Mouse (Mus musculus): ENCODE measurements at regions not wholly inside any gene's neighbourhood (a gene's known extent, or its start where the extent isn't known, plus 50 kb on each side); places are given as distances from the start of the nearest gene placed in this dataset.

DNA sequence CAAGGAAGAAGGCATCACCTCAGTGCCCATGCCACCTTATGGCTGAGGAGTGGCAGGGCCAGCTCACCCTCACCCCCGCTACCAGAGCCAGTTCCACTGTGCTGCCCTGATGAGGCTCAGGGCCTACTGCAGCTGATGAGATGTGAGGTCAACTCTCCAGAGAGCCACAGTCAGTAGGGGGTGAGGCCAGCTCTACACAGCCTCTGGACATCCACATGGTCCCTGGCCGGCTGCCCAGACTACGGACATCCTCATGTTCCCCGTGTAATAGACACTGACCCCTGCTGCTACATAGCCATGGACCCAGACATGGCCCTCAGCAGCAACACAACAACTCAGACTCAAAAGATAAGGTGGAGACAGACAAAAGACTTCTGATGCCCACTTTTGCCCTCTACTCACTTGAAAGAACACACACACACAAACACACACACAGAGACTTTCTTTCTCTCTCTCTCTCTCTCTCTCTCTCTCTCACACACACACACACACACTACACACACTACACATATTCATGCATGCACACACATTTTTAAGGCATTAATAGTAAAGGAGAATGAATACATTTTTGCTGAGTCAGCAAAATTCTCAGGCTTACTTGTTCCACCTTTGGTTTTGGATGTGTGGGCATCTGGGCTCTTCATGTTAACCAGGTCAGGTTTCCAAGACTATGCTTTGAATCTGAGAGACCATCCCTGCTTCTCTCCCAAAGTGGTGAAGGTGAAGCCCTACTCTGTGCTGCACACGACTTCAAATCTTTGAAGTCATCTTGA lies 604.4 kb upstream of the Nrp1 start:
- no peaks in the 10 kb centered on the region for H3K9me3 ChIP-seq (ENCODE audit: control insufficient read depth, low read length)
- no peak overlapping the region for H3K4me3 ChIP-seq (ENCODE audit: control insufficient read depth in 1 of 2, insufficient read depth in 1 of 2, low read depth in 1 of 2, low read length in 2 of 2)
- no peaks in the 10 kb centered on the region for H3K27me3 ChIP-seq (ENCODE audit: control insufficient read depth, insufficient read depth, low read length)
- H3K4me1 ChIP-seq (ENCODE audit: control insufficient read depth in 2 of 2, insufficient read depth in 2 of 2, low read length in 2 of 2), result peaks cover 0 to 2% of the 10 kb centered on the region in 2 experiments; a peak in 1 of 4 replicates
- no peak overlapping the region for H3K9ac ChIP-seq (ENCODE audit: low read length)
- no peaks in the 10 kb centered on the region for H3K36me3 ChIP-seq (ENCODE audit: control insufficient read depth, insufficient read depth, low read length)
- H3K4me2 ChIP-seq (ENCODE audit: low read length), result no peak overlapping the region
- peak; percentile 31; the same call in 1 of the 2 replicates for ATAC-seq (ENCODE audit: insufficient number of reproducible peaks, insufficient read depth, low FRiP score, low read depth)
- WGBS, result 79% methylated on average over 5 of the region's 5 CpGs
- H3K27ac ChIP-seq (replicated peaks in 1 of 2; ENCODE audit: control insufficient read depth in 1 of 2, insufficient read depth in 1 of 2, low read depth in 2 of 2, low read length in 2 of 2), result no peak overlapping the region

- H3K9me3 ChIP-seq (ENCODE audit: control insufficient read depth, low read length), result no peaks in the 10 kb centered on the region
- no peak for ATAC-seq (ENCODE audit: insufficient number of reproducible peaks, insufficient read depth, low FRiP score, low read depth)
- H3K9ac ChIP-seq (ENCODE audit: low read length), result no peak overlapping the region
- no peaks in the 10 kb centered on the region for H3K27me3 ChIP-seq (ENCODE audit: control insufficient read depth, insufficient read depth, low read length)
- 49% methylated on average over 2 of the region's 2 CpGs for WGBS
- no peak overlapping the region for H3K4me3 ChIP-seq (ENCODE audit: control insufficient read depth in 1 of 2, insufficient read depth in 1 of 2, low read depth in 1 of 2, low read length in 2 of 2)
- no peak overlapping the region for H3K4me2 ChIP-seq (ENCODE audit: low read length)
- H3K27ac ChIP-seq (replicated peaks in 1 of 2; ENCODE audit: control insufficient read depth in 1 of 2, insufficient read depth in 1 of 2, low read depth in 2 of 2, low read length in 2 of 2), result no peak overlapping the region; a peak in 1 of 4 replicates
- no peaks in the 10 kb centered on the region for H3K36me3 ChIP-seq (ENCODE audit: control insufficient read depth, insufficient read depth, low read length)
- peaks cover 0 to 2% of the 10 kb centered on the region in 2 experiments; a peak in 1 of 4 replicates for H3K4me1 ChIP-seq (ENCODE audit: control insufficient read depth in 2 of 2, insufficient read depth in 2 of 2, low read length in 2 of 2)
Measured at GRCm38 (mm10) chr8:127757396-127757795, 601.0 kb upstream of the Nrp1 start.

DNA sequence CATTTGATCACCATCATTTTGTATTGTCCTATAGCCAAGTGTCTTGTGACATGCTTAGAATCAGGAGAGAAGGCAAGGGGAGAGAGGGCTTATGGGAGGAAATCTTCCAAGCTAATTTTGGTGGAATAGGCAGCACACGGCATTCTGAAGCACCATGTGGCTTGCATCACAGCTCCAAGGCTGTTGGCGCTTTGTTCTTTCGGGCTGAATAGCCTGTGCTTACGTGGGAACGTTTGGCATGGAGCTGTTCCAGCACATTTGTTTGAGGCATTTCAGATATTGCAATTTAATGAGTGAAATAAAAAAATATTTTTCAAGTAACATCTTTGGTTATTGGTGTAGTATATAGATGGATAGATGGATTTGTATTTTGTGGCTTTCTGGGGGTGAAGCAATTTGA lies 598.5 kb upstream of the Nrp1 start:
- H3K4me1 ChIP-seq (ENCODE audit: control insufficient read depth in 2 of 2, insufficient read depth in 2 of 2, low read length in 2 of 2), result peaks cover 2% of the 10 kb centered on the region in 2 experiments; a peak in 1 of 4 replicates
- WGBS, result 73% methylated on average over 5 of the region's 5 CpGs
- no peak overlapping the region for H3K4me2 ChIP-seq (ENCODE audit: low read length)
- no peaks in the 10 kb centered on the region for H3K36me3 ChIP-seq (ENCODE audit: control insufficient read depth, insufficient read depth, low read length)
- no peak overlapping the region for H3K9ac ChIP-seq (ENCODE audit: low read length)
- no peak for ATAC-seq (ENCODE audit: insufficient number of reproducible peaks, insufficient read depth, low FRiP score, low read depth)
- H3K27me3 ChIP-seq (ENCODE audit: control insufficient read depth, insufficient read depth, low read length), result no peaks in the 10 kb centered on the region
- no peak overlapping the region for H3K4me3 ChIP-seq (ENCODE audit: control insufficient read depth in 1 of 2, insufficient read depth in 1 of 2, low read depth in 1 of 2, low read length in 2 of 2)
- no peak overlapping the region for H3K27ac ChIP-seq (replicated peaks in 1 of 2; ENCODE audit: control insufficient read depth in 1 of 2, insufficient read depth in 1 of 2, low read depth in 2 of 2, low read length in 2 of 2)
- no peaks in the 10 kb centered on the region for H3K9me3 ChIP-seq (ENCODE audit: control insufficient read depth, low read length)

- Histone ChIP-seq H3K27ac (replicated peaks in 1 of 2; ENCODE audit: control insufficient read depth in 1 of 2, insufficient read depth in 1 of 2, low read depth in 2 of 2, low read length in 2 of 2) (no peak overlapping the region), H3K4me3 (ENCODE audit: control insufficient read depth in 1 of 2, insufficient read depth in 1 of 2, low read depth in 1 of 2, low read length in 2 of 2) (no peak overlapping the region), H3K4me1 (ENCODE audit: control insufficient read depth in 2 of 2, insufficient read depth in 2 of 2, low read length in 2 of 2) (0 out of 4 replicates have a peak, but pooled peaks cover 0 to 3% of the 10 kb centered on the region in 2 experiments), H3K4me2 (ENCODE audit: low read length) (no peak overlapping the region), H3K36me3 (ENCODE audit: control insufficient read depth, insufficient read depth, low read length) (no peaks in the 10 kb centered on the region), H3K9ac (ENCODE audit: low read length) (no peak overlapping the region), H3K9me3 (ENCODE audit: control insufficient read depth, low read length) (no peaks in the 10 kb centered on the region), H3K27me3 (ENCODE audit: control insufficient read depth, insufficient read depth, low read length) (no peaks in the 10 kb centered on the region)
- WGBS, result 68% methylated on average over 5 of the region's 5 CpGs
- ATAC-seq (ENCODE audit: insufficient number of reproducible peaks, insufficient read depth, low FRiP score, low read depth), result no peak
Measured at GRCm38 (mm10) chr8:127765199-127765598, 593.2 kb upstream of the Nrp1 start.

DNA sequence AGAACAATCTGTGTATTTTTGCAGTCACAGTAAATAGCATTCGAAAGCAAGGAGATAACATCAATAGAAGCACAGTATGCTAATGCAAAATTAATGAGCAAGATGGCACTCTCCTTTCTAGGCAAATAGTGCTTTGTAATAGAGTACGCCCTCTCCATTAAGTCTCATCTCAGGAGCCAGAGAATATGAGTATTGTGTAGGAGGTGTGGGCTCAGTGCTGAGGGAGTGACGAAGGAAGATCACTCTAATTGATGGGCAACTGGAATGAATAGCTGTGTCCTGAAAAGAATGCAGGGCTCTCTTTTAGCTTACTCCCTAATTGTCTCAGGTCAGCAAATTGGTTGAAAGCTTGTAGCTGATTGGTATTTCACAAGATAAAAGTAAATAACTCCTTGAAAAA lies 590.1 kb upstream of the Nrp1 start:
- Histone ChIP-seq H3K27me3 (ENCODE audit: control insufficient read depth, insufficient read depth, low read length) (no peaks in the 10 kb centered on the region), H3K9ac (ENCODE audit: low read length) (no peak overlapping the region), H3K4me1 (ENCODE audit: control insufficient read depth in 2 of 2, insufficient read depth in 2 of 2, low read length in 2 of 2) (0 out of 4 replicates have a peak, but pooled peaks cover 0 to 3% of the 10 kb centered on the region in 2 experiments), H3K4me2 (ENCODE audit: low read length) (no peak overlapping the region), H3K36me3 (ENCODE audit: control insufficient read depth, insufficient read depth, low read length) (no peaks in the 10 kb centered on the region), H3K27ac (replicated peaks in 1 of 2; ENCODE audit: control insufficient read depth in 1 of 2, insufficient read depth in 1 of 2, low read depth in 2 of 2, low read length in 2 of 2) (no peak overlapping the region), H3K4me3 (ENCODE audit: control insufficient read depth in 1 of 2, insufficient read depth in 1 of 2, low read depth in 1 of 2, low read length in 2 of 2) (no peak overlapping the region), H3K9me3 (ENCODE audit: control insufficient read depth, low read length) (0 out of 2 replicates have a peak, but pooled peaks cover 3% of the 10 kb centered on the region)
- 81% methylated on average over 3 of the region's 3 CpGs for WGBS
- ATAC-seq (ENCODE audit: insufficient number of reproducible peaks, insufficient read depth, low FRiP score, low read depth), result no peak

GRCm38 (mm10) chr8:127769651-127770050 lies 588.8 kb upstream of the Nrp1 start:
- no peak for ATAC-seq (ENCODE audit: insufficient number of reproducible peaks, insufficient read depth, low FRiP score, low read depth)
- Histone ChIP-seq H3K4me1 (ENCODE audit: control insufficient read depth in 2 of 2, insufficient read depth in 2 of 2, low read length in 2 of 2) (0 out of 4 replicates have a peak, but pooled peaks cover 0 to 3% of the 10 kb centered on the region in 2 experiments), H3K4me2 (ENCODE audit: low read length) (no peak overlapping the region), H3K36me3 (ENCODE audit: control insufficient read depth, insufficient read depth, low read length) (no peaks in the 10 kb centered on the region), H3K9ac (ENCODE audit: low read length) (no peak overlapping the region), H3K9me3 (ENCODE audit: control insufficient read depth, low read length) (0 out of 2 replicates have a peak, but pooled peaks cover 3% of the 10 kb centered on the region), H3K27me3 (ENCODE audit: control insufficient read depth, insufficient read depth, low read length) (no peaks in the 10 kb centered on the region), H3K4me3 (ENCODE audit: control insufficient read depth in 1 of 2, insufficient read depth in 1 of 2, low read depth in 1 of 2, low read length in 2 of 2) (no peak overlapping the region), H3K27ac (replicated peaks in 1 of 2; ENCODE audit: control insufficient read depth in 1 of 2, insufficient read depth in 1 of 2, low read depth in 2 of 2, low read length in 2 of 2) (no peak overlapping the region)
- WGBS, result 89% methylated on average over 1 of the region's 1 CpGs

- H3K27ac ChIP-seq (replicated peaks in 1 of 2; ENCODE audit: control insufficient read depth in 1 of 2, insufficient read depth in 1 of 2, low read depth in 2 of 2, low read length in 2 of 2), result no peak overlapping the region
- H3K4me1 ChIP-seq (ENCODE audit: control insufficient read depth in 2 of 2, insufficient read depth in 2 of 2, low read length in 2 of 2), result no peaks in the 10 kb centered on the region
- ATAC-seq (ENCODE audit: insufficient number of reproducible peaks, insufficient read depth, low FRiP score, low read depth), result no peak
- H3K36me3 ChIP-seq (ENCODE audit: control insufficient read depth, insufficient read depth, low read length), result no peaks in the 10 kb centered on the region
- no peak overlapping the region for H3K4me2 ChIP-seq (ENCODE audit: low read length)
- H3K4me3 ChIP-seq (ENCODE audit: control insufficient read depth in 1 of 2, insufficient read depth in 1 of 2, low read depth in 1 of 2, low read length in 2 of 2), result no peak overlapping the region
- WGBS, result 65% methylated on average over 1 of the region's 1 CpGs
- H3K27me3 ChIP-seq (ENCODE audit: control insufficient read depth, insufficient read depth, low read length), result no peaks in the 10 kb centered on the region
- H3K9ac ChIP-seq (ENCODE audit: low read length), result no peak overlapping the region
- H3K9me3 ChIP-seq (ENCODE audit: control insufficient read depth, low read length), result 0 out of 2 replicates have a peak, but pooled peaks cover 3% of the 10 kb centered on the region
Measured at GRCm38 (mm10) chr8:127771781-127772180, 586.6 kb upstream of the Nrp1 start.
